Mouse (Mus musculus) ES-CJ7 (cell line): ENCODE data around the gene Gsx2.

Source experiments
- DNase-seq: peaks from one replicate; pipeline ENCODE4 v3.0.0; 2011; ENCODE audit warnings: low read depth, low spot score

The Gsx2 gene

GRCm38 (mm10) chr5:75076326-75077050 lies 1.1 kb downstream of the Gsx2 start:
- DNase-seq = peak; percentile 38

- no peak for DNase-seq
Measured at GRCm38 (mm10) chr5:75077051-75077380, 1.6 kb downstream of the Gsx2 start.

- peak; percentile 72 for DNase-seq
Measured at GRCm38 (mm10) chr5:75079564-75079963, 4.2 kb downstream of the Gsx2 start.

- no peak for DNase-seq
Measured at GRCm38 (mm10) chr5:75082439-75082838, 7.0 kb downstream of the Gsx2 start.

- DNase-seq = peak; percentile 34
Measured at GRCm38 (mm10) chr5:75083061-75083460, 7.7 kb downstream of the Gsx2 start.

- peak; percentile 46 for DNase-seq
Measured at GRCm38 (mm10) chr5:75083591-75084392, 8.4 kb downstream of the Gsx2 start.

- no peak for DNase-seq
Measured at GRCm38 (mm10) chr5:75084393-75084870, 9.0 kb downstream of the Gsx2 start.

GRCm38 (mm10) chr5:75084871-75085520 lies 9.6 kb downstream of the Gsx2 start:
- DNase-seq = peak; percentile 97

GRCm38 (mm10) chr5:75085521-75085875 lies 10.1 kb downstream of the Gsx2 start:
- DNase-seq = no peak

GRCm38 (mm10) chr5:75085906-75086305 lies 10.5 kb downstream of the Gsx2 start:
- peak; percentile 64 for DNase-seq

GRCm38 (mm10) chr5:75106511-75106910 lies 31.1 kb downstream of the Gsx2 start:
- DNase-seq = no peak

- peak; percentile 18 for DNase-seq
Measured at GRCm38 (mm10) chr5:75109368-75109767, 34.0 kb downstream of the Gsx2 start.

- peak; percentile 37 for DNase-seq
Measured at GRCm38 (mm10) chr5:75111781-75112180, 36.4 kb downstream of the Gsx2 start.

GRCm38 (mm10) chr5:75118840-75119239 lies 43.4 kb downstream of the Gsx2 start:
- peak; percentile 84 for DNase-seq

- DNase-seq = no peak
Measured at GRCm38 (mm10) chr5:75121646-75122045, 46.2 kb downstream of the Gsx2 start.
